Mouse (Mus musculus): ENCODE results near the gene Cbfa2t3.
"Not testable (repeated sequence)": the region's sequence is repeated elsewhere in the genome, so short reads cannot be mapped to it uniquely, and the experiment has no call there.

Cbfa2t3 gene

DNA sequence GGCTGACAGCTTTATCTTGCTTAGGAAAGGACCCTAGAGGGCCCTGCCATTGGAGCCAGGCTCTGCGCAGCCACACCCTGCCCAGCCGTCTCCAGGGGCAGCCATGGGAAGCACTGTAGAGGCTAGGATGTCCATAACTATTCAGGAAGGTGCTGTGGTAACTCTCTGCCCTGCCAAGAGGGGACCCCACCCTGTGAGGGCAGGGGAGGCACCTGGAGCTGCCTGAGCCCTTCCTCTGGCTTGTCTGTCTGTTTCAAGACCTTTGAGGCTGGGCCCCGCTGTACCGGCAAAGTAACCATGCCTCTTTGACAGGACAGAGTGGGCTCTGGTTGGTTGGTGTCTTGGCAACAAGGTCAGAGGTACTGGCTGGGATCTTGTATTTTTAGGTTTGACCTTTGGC lies 58.1 kb downstream of the Cbfa2t3 start:
- DNase-seq (ENCODE audit: extremely low read depth, low read depth, low spot score) = no peak

DNA sequence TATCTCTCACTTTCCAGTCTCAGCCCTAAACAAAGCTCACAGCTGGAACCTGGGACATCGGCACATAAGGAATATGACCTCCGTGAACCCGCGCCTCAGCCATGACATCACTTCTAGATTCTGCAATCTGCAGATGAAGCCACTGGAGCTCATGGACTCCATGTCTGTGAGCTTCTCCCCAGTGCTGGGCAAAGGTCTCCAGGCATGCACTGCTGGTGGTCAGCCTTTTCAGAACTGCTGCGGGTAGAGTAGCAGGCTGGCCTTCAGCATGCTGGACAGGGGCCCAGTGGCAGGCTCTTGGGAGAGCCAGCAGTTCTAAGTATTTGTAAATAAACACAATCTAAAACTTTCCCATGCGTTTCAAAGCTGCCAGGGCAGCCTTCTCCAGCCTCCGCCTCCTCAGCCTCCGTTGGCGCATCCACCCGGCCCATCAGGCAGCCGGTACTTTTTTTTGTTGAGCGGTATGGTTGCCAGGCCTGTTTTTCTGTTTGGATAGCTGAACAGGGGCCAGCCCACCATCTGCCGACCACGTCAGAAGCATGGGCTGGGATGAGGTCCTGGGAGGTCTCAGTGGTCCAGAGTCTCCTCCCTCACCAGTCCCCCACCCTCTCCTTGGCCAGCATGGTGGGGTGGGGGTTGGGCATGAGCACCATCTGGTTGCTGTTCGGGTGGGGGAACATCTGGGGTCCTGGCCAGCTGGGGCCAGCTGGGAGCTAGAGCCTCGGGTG lies 59.2 kb downstream of the Cbfa2t3 start:
- DNase-seq (ENCODE audit: extremely low read depth, low read depth, low spot score) = no peak

DNA sequence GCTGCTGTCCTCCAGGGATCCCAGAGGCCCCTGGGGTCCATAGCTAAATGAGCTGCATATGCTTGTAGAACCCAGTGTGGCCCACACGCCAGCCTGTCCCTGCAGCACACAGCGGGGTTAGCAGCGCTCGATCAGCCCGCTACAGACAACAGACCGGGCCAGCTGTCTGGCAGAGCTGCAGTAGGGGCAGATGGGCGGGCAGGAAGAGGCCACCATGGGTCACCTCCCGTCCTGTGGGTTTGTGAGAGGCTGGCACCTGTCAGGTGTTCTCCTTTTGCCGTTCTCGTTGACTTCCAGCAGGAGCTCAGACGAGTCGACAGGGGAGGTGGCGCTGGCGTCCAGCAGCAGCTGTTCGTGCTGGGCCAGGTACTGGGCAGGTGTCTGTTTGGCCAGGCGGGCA lies 60.3 kb downstream of the Cbfa2t3 start:
- DNase-seq (ENCODE audit: extremely low read depth, low read depth, low spot score) = no peak

DNA sequence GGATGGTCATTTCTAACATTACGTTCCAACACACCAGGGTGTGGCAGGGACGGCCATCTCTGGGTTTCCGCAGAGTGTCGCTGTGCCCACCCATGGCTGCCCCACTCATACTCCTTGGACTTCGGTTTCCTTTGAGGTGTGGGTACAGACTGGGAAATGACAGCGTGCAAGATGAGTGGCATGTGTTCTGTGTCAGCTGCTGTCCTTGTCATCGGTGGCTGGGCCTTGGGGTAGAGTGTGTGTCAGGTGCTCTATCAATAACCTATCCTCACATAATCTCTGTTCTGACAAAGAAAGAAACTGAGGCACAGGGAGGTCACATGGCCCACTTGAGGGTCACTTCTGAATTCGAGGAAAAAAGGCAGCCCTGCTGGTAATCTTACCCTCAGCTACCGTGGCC lies 61.7 kb downstream of the Cbfa2t3 start:
- DNase-seq (ENCODE audit: extremely low read depth, low read depth, low spot score) = no peak

DNA sequence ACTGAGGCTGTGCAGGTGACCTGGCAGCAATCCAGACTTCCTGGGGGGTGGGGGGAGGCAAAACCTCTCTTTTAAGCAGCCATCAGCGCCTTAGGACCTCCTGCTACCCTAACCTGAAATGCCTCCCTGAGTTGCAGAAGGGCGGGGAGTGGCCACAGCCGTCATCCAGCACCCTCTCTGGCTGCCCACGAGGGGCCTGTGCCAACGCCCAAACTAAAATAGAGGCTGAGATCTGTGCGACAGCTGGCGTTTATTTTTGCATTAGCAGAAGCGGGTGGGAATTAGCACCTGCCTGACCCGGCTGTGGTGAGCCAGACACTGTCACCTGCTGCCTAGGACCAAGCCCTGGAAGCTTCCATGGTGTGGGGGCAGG lies 62.1 kb downstream of the Cbfa2t3 start:
- DNase-seq (ENCODE audit: extremely low read depth, low read depth, low spot score) = no peak

DNA sequence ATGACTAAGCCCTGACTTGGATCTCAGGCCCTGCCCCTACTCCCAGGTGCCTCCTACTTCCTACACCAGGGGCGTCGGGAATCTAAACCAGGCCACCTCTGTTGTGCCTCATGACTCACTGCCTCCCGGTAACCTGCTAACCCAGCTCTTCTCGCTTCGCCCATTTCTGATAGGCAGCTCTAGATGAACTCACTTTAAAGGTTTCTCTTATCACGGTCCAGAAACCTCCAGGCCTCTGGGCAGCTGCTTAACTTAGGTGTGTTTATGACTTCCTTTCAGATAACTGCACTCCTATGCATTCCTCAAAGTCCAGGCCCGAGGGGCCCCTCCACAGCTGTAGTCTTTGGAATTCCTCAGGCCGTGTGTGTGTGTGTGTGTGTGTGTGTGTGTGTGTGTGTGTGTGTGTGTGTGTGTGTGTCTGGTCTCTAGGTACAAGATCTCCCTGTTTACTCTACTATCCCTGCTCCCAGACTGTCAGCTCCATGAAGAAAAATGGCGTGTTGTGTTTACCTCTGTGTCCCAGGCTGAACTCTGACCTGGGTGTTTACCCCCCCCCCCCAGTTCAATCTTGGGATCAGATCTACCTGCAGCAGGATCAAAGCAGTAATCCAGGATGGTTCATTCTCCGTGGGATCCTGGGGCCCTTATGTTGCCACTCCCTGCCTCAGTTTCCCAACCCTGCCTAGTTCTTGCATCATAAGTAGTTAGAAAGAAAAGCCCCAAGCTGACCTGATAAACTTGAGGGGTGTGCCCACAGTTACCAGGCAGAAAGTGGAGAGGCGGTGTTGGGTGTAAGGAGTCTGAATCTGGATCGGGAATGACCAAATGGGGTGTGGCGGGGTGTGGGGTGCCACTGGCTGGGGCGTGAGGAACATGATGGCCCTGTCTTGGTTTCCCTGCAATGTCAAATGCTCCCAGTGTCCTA lies 62.8 kb downstream of the Cbfa2t3 start:
- DNase-seq (ENCODE audit: extremely low read depth, low read depth, low spot score) = no peak

DNA sequence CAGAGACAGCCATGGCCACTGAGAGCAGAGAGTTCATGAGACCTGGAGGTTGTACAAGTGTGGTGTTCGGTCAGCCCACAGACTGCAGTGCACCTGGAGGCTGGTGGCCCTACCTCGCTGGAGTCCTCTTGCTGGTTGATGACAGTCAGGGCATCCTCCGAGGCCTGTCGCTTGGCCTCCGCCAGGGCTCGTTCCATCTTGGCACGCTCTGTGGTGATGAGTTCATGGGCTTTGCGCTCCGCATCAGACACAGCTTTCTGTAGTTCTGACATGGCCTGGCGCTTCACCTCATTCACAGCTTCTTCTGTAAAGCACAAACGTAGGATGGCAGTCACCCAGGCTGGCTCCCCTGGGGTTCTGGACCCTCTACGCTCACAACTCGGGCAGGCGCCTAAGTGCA lies 65.7 kb downstream of the Cbfa2t3 start:
- no peak for DNase-seq (ENCODE audit: extremely low read depth, low read depth, low spot score)

DNA sequence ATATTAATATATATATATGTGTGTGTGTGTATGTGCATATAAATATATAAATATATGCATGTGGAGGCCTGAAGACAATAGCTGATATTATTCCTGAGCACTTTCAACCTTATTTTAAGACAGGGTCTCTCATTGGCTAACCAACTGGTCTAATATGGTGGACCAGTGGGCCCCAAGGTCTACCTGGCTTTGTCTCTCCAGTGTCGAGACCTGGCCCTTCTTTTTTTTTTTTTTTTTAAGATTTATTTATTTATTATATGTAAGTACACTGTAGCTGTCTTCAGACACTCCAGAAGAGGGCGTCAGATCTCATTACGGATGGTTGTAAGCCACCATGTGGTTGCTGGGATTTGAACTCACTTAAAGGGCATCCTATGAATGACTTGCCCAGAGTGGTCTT lies 66.8 kb downstream of the Cbfa2t3 start:
- not testable (repeated sequence) for DNase-seq (ENCODE audit: extremely low read depth, low read depth, low spot score)

DNA sequence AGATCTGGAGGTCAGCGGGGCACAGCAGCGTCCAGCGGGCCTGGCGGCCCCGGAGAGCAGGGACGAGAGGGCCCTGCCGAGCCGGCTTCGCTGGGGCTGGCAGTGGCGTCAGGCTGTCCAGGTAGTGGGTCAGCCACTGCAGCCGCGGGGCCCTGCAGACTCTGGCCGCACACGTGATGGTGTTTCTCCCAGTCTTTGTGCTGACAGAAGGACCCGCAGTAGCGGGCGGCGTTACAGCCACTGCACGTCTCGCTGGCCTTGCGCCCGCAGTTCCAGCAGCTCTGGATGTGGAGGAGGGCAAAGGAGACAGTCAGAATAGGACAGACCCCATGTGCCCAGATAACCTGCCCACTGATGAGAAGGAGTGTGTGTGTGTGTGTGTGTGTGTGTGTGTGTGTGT lies 68.2 kb downstream of the Cbfa2t3 start:
- no peak for DNase-seq (ENCODE audit: extremely low read depth, low read depth, low spot score)

DNA sequence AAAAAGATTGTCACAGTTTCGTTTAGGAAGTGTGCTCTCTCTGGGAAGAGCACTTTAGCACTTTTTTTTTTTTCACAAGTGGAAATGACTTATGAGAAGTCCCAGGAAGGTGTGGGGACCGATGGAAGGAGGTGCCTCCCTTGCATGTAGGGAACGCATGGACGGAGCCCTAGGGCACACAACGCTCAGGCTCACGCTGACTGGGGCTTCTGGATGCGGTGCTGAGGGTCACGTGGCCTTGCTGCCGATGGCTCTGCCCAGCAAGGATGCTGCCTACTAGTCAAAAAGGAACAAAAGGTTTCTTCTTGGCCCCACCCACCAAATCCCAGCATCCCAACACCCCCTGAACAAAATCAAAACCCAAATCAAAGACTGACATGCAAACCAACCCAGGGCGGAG lies 69.5 kb downstream of the Cbfa2t3 start:
- DNase-seq (ENCODE audit: extremely low read depth, low read depth, low spot score) = no peak

DNA sequence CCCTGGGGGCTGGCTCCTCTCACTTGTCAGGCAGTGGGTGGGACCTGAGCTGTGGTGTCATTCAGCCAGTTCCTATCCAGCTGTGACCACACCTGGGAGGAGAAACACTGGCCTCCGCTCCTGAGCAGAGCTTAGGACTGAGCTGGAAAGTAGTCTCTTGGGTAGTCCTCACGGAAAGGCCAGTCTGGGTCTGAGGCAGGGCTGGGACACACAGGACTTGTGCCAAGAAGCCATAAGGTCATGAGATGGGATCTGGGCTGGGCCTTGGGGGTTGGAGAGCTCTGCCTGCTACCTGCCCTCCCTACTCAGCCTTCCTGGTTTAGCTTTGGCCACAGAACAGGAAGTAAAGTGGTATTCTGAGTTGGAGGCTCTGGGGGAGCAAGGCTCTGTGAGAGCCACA lies 72.0 kb downstream of the Cbfa2t3 start:
- DNase-seq (ENCODE audit: extremely low read depth, low read depth, low spot score) = no peak

DNA sequence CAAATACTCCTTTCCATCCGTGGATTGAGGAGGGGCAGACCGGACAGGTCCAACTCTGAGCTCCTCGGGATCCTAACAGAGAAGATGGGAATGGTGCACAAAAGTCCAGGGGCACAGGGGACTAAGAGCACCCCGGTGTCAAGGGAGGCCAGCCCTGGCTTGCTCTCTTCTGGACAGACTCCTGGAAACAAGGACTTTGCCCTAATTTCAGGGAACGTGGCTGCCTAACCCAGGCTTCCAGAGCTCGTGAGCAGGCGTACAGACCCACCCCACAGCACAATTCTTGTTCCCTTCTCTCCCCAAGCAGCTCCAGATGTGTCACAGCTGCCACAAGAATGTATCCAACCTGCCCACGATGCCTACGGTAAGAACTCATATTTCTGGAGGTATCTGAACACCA lies 73.1 kb downstream of the Cbfa2t3 start:
- no peak for DNase-seq (ENCODE audit: extremely low read depth, low read depth, low spot score)

DNA sequence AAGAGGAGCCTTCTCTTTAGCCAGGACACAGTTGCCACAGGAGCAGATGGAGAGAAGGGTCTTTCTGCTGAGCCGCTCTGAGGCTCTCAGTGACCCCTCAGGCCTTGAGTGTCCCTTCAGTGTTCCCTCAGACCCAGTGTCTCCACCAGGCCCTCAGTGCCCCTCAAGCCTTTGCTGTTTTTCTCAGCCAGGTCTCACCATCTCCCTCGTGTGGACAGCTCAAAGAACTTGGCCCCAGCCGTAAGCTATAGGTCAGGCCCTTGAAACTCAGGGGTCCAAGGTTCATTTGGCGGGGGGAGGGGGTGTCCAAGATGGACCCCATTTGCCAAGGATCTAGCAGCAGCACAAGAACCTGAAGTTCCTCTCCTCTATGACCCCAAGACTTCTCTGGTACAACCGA lies 74.3 kb downstream of the Cbfa2t3 start:
- no peak for DNase-seq (ENCODE audit: extremely low read depth, low read depth, low spot score)

DNA sequence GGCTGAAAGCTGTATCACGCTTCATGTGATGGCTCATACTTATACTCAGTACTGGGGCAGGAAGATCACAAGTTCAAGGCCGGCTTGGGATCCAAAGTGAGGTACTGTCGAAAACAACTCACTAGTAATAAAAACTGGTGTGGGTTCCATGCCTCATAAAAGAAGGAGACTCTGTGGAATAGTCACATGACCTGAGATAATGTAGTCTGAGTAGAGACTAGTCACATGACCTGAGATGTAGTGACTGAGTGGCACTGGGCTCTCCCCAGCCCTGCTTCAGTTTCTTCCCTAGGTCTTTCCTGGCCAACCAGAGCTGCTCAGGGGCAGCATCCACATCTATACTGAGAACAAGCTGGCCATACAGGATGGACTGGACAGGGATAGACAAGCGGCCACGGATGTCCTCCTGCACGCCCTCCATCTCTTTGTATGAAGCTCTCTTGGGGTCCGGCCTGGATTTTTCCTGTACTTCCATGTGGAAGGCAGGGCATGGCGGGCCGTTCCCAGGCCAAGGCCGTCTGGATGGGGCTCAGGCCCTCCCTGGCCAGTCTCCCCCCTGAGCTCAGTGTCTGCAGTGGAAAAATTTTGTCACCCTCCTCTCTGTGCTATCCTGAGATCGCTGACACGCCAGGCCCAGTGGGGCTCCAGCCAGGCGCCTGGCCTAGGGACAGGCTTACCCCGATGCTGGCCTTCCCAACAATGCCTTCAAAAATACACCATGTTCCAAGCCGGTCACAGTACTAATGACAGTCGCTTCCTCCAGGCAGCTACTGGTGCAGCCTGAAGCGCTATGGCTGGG lies 74.9 kb downstream of the Cbfa2t3 start:
- no peak for DNase-seq (ENCODE audit: extremely low read depth, low read depth, low spot score)

DNA sequence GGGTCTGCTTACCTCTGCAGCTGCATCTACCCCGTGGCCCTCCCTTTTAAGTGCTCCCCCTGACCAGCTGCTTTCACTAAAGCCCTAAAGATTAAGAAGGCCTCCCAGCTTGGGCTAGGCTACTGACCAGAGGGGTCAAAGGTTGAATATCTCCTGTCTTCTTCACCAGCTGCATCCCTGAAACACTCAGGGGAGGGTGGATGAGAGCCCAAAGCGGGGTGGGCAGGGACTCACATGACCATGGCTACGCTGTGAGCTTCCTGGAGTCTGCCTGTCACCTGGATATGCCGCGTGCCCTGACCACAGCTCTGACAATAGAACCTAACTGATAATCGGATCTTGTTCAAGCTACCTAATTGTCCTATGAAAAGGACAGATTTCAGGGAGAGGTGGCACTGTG lies 76.2 kb downstream of the Cbfa2t3 start, which contains the start of gene Pabpn1l:
Gene Pabpn1l, minus strand, starts transcription at position 13 of the 400 bp plus-strand sequence.
- no peak for DNase-seq (ENCODE audit: extremely low read depth, low read depth, low spot score)

DNA sequence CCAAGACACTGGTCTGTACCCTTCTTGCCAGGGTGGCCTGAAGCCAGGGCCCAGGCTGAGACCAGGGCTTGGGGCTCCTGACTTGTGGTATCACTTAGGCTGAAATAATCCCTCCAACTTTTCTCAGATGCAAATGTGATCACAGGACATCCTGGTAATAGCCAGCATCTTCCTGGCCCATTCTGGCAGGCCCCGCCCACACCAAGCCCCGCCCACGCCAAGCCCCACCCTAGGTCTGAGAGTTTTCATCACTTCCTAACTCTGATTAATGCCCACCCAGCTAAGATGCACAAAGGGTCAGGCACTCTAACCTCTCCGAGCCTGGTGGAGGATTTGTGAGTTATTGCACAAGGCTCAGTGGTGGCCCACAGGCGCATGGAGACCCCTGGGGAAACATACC lies 78.5 kb downstream of the Cbfa2t3 start:
- no peak for DNase-seq (ENCODE audit: extremely low read depth, low read depth, low spot score)

DNA sequence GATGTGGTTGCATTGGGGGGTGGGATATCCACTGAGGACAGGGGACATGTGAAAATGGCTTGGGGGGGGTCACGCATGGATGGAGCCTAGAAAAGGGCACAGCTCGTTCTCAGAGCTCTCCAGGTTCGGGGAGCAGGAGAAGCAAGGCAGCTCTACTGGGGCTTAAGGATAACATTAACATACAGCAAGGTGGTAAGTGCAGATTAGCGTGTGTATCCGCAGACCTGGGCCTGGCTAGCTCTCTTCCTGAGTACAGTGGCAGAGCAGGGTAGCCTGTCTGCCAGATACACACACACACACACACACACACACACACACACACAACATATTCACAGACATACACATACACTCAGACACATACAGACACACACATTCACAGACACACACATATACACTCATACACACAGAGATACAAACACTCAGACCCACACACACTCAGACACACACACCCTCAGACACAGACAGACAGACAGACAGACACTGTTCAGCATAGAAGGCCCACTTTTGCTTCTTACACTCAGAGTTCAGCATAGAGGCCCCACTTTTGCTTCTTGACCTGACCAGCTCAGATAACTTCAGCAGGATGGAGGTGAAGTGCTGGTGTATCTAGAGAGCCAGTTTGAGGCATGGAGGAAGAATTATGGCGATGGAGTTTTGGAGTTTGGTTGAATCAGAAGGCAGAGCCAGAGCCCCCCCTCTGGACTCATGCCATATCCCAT lies 80.1 kb downstream of the Cbfa2t3 start:
- no peak for DNase-seq (ENCODE audit: extremely low read depth, low read depth, low spot score)

DNA sequence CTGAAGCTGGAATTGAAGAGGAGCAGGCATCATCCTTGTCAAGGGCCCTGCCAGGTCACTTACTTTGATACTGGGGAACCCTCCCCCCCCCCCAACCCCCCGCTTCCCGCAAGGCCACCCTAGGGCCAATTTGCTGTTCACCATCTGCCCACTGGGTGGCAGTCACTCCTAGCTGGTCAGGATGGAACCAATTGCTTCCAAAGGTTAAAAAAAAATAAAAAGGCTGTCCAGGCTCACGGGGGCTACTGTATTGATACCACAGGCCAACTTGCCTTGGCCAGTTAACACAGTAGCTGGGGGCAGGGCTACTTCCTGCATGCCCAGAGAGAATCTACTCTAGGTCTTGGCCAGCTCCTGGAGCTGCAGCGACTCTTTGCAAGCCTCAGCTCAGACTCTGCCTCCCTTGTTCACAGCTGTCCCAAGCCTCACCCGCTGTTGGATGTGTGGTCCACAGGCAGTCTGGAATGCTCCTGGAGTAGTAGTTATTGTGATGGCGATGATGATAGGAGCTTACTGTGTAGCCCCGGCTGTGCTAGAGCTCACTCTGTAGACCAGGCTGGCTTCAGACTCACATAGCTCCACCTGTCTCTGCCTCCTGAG lies 80.9 kb downstream of the Cbfa2t3 start:
- DNase-seq (ENCODE audit: extremely low read depth, low read depth, low spot score) = no peak

DNA sequence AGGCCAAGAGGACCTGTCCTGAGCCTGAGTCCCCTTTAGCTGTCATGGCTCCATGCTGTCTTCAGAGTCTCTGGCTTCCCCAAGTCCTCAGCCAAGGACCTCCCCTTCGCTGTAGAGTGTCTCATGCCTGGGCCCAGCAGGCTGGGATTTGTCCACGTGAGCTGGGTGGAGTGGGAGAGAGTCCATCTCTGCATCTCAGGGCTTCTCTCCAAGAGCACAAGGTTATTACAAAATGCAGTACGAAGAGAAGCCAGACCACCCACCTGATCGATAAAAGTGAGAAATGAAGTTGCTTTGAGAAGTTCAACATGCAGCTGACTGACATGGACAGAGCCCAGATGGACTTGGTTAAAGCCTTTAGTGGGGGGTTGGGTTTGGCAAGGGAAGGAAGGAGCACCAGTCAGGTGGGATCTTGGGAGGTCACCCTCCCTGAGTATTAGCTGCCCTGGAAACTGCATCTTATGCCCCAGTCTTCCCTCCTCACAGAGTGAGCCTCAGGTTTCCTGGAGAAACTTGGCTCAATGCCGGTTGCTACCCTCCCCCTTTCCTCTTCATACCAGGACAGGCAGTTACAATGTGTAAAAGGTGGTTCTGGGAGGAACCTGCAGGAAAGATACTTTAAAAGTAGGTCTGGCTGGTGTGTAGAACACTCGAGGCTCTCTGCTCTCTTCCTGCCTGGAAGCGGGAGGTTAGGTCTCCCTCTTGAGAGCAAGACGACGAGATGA lies 82.6 kb downstream of the Cbfa2t3 start:
- no peak for DNase-seq (ENCODE audit: extremely low read depth, low read depth, low spot score)

All from fat pad, adult 2 months (tissue).